Mouse (Mus musculus): ENCODE data around the gene Tmco4. TPM values are rescaled to one million over a fixed set of nuclear protein-coding genes. Genes with fewer than 3 reads are reported as not detected.

Tmco4 gene
- polyA plus RNA-seq, 3 experiments from 2014 or later: 23.3 to 30.2 (median 30.0) TPM

GRCm38 (mm10) chr4:139059569-139059968 lies 86.9 kb downstream of the Tmco4 start:
- ATAC-seq: no peak

DNA sequence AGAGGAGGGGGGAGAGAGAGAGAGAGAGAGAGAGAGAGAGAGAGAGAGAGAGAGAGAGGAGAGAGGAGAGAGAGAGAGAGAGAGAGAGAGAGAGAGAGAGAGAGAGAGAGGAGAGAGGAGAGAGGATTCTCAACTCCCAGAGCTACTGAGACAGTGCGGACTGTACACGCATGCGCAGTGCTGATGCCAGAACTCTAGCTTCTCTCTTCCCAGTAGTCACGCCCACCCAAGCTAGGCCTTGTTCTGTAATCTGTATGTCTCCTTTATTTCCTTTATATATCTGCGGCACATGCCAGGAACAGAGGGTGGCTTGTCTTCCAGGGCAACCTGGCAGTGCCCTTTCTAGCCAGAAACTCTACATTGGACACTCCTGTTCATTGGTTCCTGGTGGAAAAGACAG lies 92.1 kb downstream of the Tmco4 start:
- ATAC-seq: no peak

- ATAC-seq: no peak
Observed at GRCm38 (mm10) chr4:139068287-139068686, 95.6 kb downstream of the Tmco4 start.

- no peak for ATAC-seq
Observed at GRCm38 (mm10) chr4:139074060-139074459, 101.4 kb downstream of the Tmco4 start.

GRCm38 (mm10) chr4:139075041-139075711 lies 102.5 kb downstream of the Tmco4 start, which contains the start of gene Htr6:
Gene Htr6 (minus strand): TSS chr4:139075570.
- no peak for ATAC-seq

DNA sequence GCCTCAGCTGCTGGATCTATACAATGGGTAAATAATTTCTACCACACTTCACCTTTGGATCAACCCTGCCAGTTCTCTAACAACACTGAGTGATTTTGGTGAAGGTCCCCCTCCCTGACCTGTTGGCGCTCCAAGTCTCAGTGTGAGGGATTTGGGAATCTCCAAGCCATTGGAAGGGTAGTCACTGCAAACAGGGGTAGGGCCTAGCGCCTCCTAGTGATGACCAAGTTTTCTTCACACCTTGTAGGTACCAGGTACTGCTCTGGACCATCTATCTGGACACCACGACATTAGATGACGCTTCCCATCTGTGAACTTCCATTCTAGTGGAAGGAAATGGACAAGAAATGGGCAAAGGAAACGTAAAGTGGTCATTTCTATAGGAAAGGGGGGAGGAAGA lies 103.2 kb downstream of the Tmco4 start:
- no peak for ATAC-seq

- no peak for ATAC-seq
Observed at GRCm38 (mm10) chr4:139078313-139078712, 105.6 kb downstream of the Tmco4 start.

DNA sequence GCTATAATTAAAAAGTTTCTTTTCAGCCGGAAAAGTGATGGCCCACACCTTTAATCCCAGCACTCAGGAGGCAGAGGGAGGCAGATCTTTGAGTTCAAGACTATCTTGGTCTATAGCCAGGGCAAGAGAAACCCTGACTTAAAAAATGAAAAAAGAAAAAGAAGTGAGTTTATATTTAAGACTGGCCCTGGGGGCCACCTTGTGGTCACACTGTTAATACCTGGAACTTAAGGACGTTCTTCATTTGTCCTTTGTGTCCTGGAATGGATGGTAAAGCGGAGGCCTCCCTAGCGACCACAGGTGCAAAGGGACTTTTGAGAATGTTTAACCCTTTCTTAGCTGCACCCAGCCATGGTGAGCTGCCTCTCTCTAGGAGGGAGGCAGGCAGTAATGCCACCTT lies 106.0 kb downstream of the Tmco4 start:
- ATAC-seq: no peak

GRCm38 (mm10) chr4:139079439-139079838 lies 106.8 kb downstream of the Tmco4 start:
- no peak for ATAC-seq

GRCm38 (mm10) chr4:139080259-139080658 lies 107.6 kb downstream of the Tmco4 start:
- ATAC-seq: no peak

- ATAC-seq: no peak
Observed at GRCm38 (mm10) chr4:139081270-139081931, 108.7 kb downstream of the Tmco4 start.

- no peak for ATAC-seq
Observed at GRCm38 (mm10) chr4:139082790-139083564, 110.3 kb downstream of the Tmco4 start.

DNA sequence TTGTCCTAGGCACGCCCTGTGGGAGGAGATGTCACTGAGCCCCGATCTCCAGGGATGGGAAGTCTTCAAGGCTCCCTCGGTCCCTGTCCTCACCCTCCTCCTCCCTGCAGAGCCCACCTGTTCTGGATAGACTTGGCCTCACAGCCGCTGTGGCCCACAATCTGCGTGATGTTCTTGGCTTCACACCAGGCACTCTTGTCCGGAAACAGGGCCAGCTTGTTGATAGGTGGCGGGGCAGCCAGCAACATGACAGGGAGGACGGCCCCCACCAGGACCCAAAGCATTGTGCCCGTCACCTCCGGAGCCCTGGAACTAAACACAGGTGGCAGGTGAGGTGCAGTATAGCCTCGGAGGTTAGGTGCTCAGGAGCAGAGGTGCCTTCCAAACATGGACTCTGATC lies 112.6 kb downstream of the Tmco4 start:
- ATAC-seq: no peak

- ATAC-seq: peak; percentile 60
Observed at GRCm38 (mm10) chr4:139086037-139086436, 113.3 kb downstream of the Tmco4 start.

DNA sequence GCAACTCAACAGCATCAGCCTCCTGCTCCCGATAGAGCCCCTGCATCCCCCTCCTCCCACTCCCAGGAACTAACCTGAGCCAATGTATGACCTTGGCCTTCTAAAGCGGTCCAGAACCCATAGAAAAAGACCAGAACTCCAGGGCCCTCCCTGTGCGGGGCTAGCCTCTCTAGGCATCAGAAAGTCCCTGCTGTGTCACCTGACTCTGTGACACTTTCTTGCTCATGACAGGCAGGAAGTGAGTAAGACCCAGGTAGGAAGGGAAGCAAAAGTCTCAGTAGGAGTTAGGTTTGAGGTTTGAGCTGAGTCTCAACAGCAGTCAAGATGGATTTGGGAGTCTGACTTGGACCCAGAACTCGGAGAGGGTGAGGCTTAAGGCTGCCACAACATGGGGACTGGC lies 114.3 kb downstream of the Tmco4 start:
- peak; percentile 88 for ATAC-seq

DNA sequence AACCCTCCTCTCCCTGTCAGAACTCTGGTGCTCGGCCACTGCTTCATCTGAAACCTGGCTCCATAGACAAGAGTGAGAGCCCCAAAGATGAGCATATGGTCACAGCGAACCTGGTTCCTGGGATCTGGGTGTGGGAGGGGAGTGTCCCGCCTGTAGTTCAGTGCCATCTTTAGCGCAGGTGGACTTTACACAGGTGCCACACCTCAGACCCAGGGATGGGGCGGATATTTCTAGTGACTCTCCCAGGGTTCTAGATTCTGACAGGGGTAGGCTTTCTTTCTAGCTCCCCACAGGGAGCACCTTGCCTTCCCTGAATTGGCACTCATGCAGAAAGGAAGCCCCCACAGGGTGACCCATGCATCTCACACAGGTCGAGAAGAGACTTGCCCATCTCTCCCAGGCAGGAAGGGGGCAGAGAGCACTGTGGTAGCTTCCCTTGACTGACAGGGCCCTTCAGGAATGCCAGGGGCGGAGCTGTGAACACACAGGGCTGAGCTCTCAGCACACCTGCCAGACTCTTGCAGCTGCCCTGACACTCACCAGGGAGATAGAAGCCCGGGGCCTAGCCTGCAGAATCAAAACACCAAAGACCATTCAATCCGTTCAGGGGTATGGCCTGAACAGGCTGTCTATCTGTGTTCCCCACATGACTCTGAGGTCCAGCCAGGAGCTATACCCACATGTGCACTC lies 116.4 kb downstream of the Tmco4 start:
- no peak for ATAC-seq

GRCm38 (mm10) chr4:139090303-139090940 lies 117.7 kb downstream of the Tmco4 start:
- ATAC-seq: no peak

DNA sequence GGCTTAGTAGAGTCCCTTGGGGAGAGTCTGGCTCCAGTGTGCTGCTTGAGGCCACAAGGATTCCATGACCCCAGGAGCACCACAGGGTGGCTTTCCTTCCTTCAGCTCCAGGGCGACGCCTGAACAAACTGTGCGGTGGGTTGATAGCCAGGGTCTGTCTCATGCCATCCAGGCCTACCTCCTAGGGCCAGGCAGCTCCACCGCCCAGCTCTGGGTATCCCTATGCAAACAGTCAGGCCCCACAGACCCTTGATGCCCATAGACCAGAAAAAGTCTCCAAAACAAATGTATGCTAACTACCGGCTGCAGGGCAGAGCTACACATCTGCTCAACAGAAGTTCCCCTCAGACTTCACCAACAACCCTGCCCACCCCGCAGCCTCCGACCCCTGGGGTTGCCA lies 118.4 kb downstream of the Tmco4 start:
- no peak for ATAC-seq

DNA sequence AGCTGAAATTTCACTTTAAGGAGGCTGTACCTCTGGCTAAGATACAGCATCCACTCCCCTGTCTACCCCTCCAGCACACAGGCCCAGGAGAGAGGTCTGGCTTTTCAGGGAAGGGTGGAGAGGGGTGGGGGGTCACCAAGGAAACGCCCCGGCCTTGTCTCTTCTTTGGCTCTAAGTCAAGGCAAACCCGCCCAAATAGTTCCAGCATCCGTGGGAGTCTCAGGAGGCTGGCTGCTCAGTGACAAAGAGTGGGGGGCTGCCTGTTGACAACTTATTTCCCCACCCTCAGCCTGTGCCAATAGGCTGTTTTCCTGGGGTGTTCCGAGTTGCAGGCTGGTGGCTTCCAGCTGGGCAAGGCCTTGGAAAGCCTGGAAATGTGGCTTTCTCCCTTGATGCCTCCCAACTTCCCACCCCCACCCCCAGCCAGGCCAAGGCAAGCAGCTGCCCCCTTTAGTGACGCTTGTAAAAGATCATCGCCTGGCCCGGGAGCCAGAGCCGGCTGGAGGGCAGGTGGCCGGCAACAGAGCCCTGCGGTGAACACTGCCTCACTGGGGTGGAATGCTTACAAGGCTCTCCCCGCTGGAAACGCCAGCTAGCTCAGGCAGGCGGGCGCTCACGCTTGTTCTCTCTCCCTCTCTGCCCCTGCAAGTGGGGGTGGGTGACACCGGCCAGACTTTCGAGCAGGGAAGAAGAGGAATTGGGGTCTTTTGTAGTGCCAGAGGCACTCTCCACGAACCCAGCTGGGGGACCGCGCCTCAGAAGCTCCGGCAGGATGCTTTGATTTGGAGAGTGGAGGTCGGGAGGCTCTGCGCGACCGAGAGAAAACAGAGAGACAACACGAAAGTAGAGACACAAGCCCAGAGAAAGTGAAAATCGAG lies 119.0 kb downstream of the Tmco4 start:
- no peak for ATAC-seq

GRCm38 (mm10) chr4:139092356-139093195 lies 119.9 kb downstream of the Tmco4 start, which contains the start of gene Nbl1:
Gene Nbl1 (minus strand): TSS chr4:139092993.
- no peak for ATAC-seq

- ATAC-seq: no peak
Observed at GRCm38 (mm10) chr4:139093196-139093530, 120.5 kb downstream of the Tmco4 start.
